Mouse (Mus musculus): Measurements from ENCODE around the gene Npas2. TPM values are rescaled to one million over a fixed set of nuclear protein-coding genes. Genes with fewer than 3 reads are reported as not detected.

Gene Npas2
- polyA plus RNA-seq, 1 experiment = not detected

- H3K27ac ChIP-seq (ENCODE audit: insufficient read depth, low read depth, low read length) = no peak overlapping the region
- no peaks in the 10 kb centered on the region for H3K4me1 ChIP-seq (ENCODE audit: control insufficient read depth, insufficient read depth, low read length)
- no peak overlapping the region for H3K4me3 ChIP-seq (ENCODE audit: insufficient read depth, low read depth, low read length)
- 33% methylated on average over 1 of the region's 1 CpGs for WGBS
- TF ChIP-seq CTCF (IDR thresholded peaks at IDR 0.05; ENCODE audit: insufficient read depth, low read depth, low read length) (no peak), POLR2A (IDR thresholded peaks at IDR 0.05; ENCODE audit: insufficient read depth, low read depth, low read length) (no peak)
Observed at GRCm38 (mm10) chr1:39378540-39378939, 185.0 kb downstream of the Npas2 start.

GRCm38 (mm10) chr1:39379021-39379420, 185.5 kb downstream of the Npas2 start:
- TF ChIP-seq POLR2A (IDR thresholded peaks at IDR 0.05; ENCODE audit: insufficient read depth, low read depth, low read length) (no peak), CTCF (IDR thresholded peaks at IDR 0.05; ENCODE audit: insufficient read depth, low read depth, low read length) (no peak)
- 70% methylated on average over 5 of the region's 5 CpGs for WGBS

DNA sequence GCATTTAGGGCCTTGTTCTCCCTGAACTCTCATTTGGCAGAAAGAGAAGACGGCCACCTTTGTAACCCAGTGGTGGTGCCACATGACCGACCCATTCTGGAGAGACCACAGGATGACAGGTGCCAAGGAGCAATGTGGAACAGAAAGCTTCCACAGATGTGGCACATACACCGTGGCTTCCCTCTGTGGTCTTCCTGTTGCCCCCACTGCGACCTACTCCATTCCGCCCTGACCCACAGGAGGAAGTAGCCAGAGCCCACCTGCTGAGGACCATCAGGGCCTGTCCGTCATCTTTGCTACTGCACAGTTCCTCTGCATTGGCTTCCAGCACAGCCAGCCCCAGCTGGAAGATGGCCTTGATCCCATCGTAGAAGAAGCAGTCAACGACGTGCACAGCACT, 187.5 kb downstream of the Npas2 start:
- H3K4me1 ChIP-seq (ENCODE audit: control insufficient read depth, insufficient read depth, low read length) = no peaks in the 10 kb centered on the region
- WGBS = 90% methylated on average over 9 of the region's 9 CpGs
- H3K4me3 ChIP-seq (ENCODE audit: insufficient read depth, low read depth, low read length) = no peak overlapping the region
- TF ChIP-seq POLR2A (IDR thresholded peaks at IDR 0.05; ENCODE audit: insufficient read depth, low read depth, low read length) = no peak
- TF ChIP-seq CTCF (IDR thresholded peaks at IDR 0.05; ENCODE audit: insufficient read depth, low read depth, low read length) = no peak
- no peak overlapping the region for H3K27ac ChIP-seq (ENCODE audit: insufficient read depth, low read depth, low read length)

More at GRCm38 (mm10) chr1:39379021-39379420, 185.5 kb downstream of the Npas2 start:
- H3K27ac ChIP-seq (ENCODE audit: insufficient read depth, low read depth, low read length) = no peak overlapping the region
- no peaks in the 10 kb centered on the region for H3K4me1 ChIP-seq (ENCODE audit: control insufficient read depth, insufficient read depth, low read length)
- no peak overlapping the region for H3K4me3 ChIP-seq (ENCODE audit: insufficient read depth, low read depth, low read length)

DNA sequence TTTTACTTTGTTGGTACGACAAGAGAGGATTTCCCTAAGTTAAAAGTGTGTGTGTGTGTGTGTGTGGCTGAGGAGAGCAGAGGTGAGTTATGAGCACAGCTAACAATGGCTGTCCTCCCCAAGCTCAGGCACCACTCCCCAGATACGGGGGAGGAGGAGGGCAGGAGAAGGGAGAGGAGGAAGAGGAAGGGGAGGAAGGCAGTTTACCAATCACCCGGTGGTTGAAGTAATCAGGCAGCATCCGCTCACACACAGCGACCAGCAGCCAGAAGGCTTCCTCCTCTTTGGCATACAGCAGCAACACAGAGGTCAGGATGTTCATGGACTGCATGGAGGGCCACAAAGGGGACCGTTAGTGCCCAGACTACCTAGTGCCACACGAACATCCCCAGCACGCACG, 191.4 kb downstream of the Npas2 start:
- no peak overlapping the region for H3K27ac ChIP-seq (ENCODE audit: insufficient read depth, low read depth, low read length)
- H3K4me3 ChIP-seq (ENCODE audit: insufficient read depth, low read depth, low read length) = no peak overlapping the region
- no peaks in the 10 kb centered on the region for H3K4me1 ChIP-seq (ENCODE audit: control insufficient read depth, insufficient read depth, low read length)
- 82% methylated on average over 9 of the region's 9 CpGs for WGBS
- no peak for TF ChIP-seq POLR2A (IDR thresholded peaks at IDR 0.05; ENCODE audit: insufficient read depth, low read depth, low read length)
- no peak for TF ChIP-seq CTCF (IDR thresholded peaks at IDR 0.05; ENCODE audit: insufficient read depth, low read depth, low read length)

GRCm38 (mm10) chr1:39386456-39386855, 192.9 kb downstream of the Npas2 start:
- H3K4me3 ChIP-seq (ENCODE audit: insufficient read depth, low read depth, low read length) = no peak overlapping the region
- WGBS = 74% methylated on average over 3 of the region's 3 CpGs

GRCm38 (mm10) chr1:39387497-39387896, 194.0 kb downstream of the Npas2 start:
- Histone ChIP-seq H3K4me3 (ENCODE audit: insufficient read depth, low read depth, low read length) (no peak overlapping the region), H3K27ac (ENCODE audit: insufficient read depth, low read depth, low read length) (no peak overlapping the region), H3K4me1 (ENCODE audit: control insufficient read depth, insufficient read depth, low read length) (no peaks in the 10 kb centered on the region)
- 64% methylated on average over 4 of the region's 4 CpGs for WGBS
- TF ChIP-seq CTCF (IDR thresholded peaks at IDR 0.05; ENCODE audit: insufficient read depth, low read depth, low read length) (no peak), POLR2A (IDR thresholded peaks at IDR 0.05; ENCODE audit: insufficient read depth, low read depth, low read length) (no peak)

More at GRCm38 (mm10) chr1:39386456-39386855, 192.9 kb downstream of the Npas2 start:
- Histone ChIP-seq H3K27ac (ENCODE audit: insufficient read depth, low read depth, low read length) (no peak overlapping the region), H3K4me1 (ENCODE audit: control insufficient read depth, insufficient read depth, low read length) (no peaks in the 10 kb centered on the region)
- no peak for TF ChIP-seq POLR2A (IDR thresholded peaks at IDR 0.05; ENCODE audit: insufficient read depth, low read depth, low read length)
- no peak for TF ChIP-seq CTCF (IDR thresholded peaks at IDR 0.05; ENCODE audit: insufficient read depth, low read depth, low read length)

- Histone ChIP-seq H3K4me3 (ENCODE audit: insufficient read depth, low read depth, low read length) (no peak overlapping the region), H3K27ac (ENCODE audit: insufficient read depth, low read depth, low read length) (no peak overlapping the region), H3K4me1 (ENCODE audit: control insufficient read depth, insufficient read depth, low read length) (no peaks in the 10 kb centered on the region)
- 71% methylated on average over 2 of the region's 2 CpGs for WGBS
- no peak for TF ChIP-seq CTCF (IDR thresholded peaks at IDR 0.05; ENCODE audit: insufficient read depth, low read depth, low read length)
- no peak for TF ChIP-seq POLR2A (IDR thresholded peaks at IDR 0.05; ENCODE audit: insufficient read depth, low read depth, low read length)
Observed at GRCm38 (mm10) chr1:39388163-39388562, 194.6 kb downstream of the Npas2 start.

- TF ChIP-seq CTCF (IDR thresholded peaks at IDR 0.05; ENCODE audit: insufficient read depth, low read depth, low read length) = no peak
- TF ChIP-seq POLR2A (IDR thresholded peaks at IDR 0.05; ENCODE audit: insufficient read depth, low read depth, low read length) = no peak
- 94% methylated on average over 11 of the region's 11 CpGs for WGBS
Observed at GRCm38 (mm10) chr1:39389338-39389737, 195.8 kb downstream of the Npas2 start.

DNA sequence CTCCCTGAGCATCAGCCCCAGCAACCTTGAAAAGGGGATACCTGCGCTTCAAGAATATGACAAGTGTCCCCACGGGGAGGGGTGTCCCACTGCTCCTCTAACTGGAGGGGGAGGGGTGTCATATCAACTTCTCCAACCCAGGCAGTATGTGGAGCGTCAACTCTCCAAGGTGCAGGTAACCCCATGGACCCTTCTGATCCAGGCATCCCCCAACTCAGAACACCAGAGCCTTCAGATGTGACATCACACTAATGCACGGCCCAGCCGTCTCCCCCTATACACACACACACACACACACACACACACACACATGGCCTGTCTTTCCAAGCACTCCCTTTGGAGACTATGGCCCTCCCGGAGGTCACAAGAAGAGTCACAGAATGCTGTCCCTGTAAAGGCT, 198.1 kb downstream of the Npas2 start:
- 93% methylated on average over 6 of the region's 6 CpGs for WGBS
- TF ChIP-seq CTCF (IDR thresholded peaks at IDR 0.05; ENCODE audit: insufficient read depth, low read depth, low read length) (no peak), POLR2A (IDR thresholded peaks at IDR 0.05; ENCODE audit: insufficient read depth, low read depth, low read length) (no peak)

More at GRCm38 (mm10) chr1:39389338-39389737, 195.8 kb downstream of the Npas2 start:
- Histone ChIP-seq H3K27ac (ENCODE audit: insufficient read depth, low read depth, low read length) (no peak overlapping the region), H3K4me3 (ENCODE audit: insufficient read depth, low read depth, low read length) (no peak overlapping the region), H3K4me1 (ENCODE audit: control insufficient read depth, insufficient read depth, low read length) (no peaks in the 10 kb centered on the region; the same call in 1 of the 2 replicates)

GRCm38 (mm10) chr1:39392189-39392588, 198.7 kb downstream of the Npas2 start:
- 61% methylated on average over 3 of the region's 3 CpGs for WGBS
- H3K4me3 ChIP-seq (ENCODE audit: insufficient read depth, low read depth, low read length) = no peak overlapping the region
- TF ChIP-seq POLR2A (IDR thresholded peaks at IDR 0.05; ENCODE audit: insufficient read depth, low read depth, low read length) (no peak), CTCF (IDR thresholded peaks at IDR 0.05; ENCODE audit: insufficient read depth, low read depth, low read length) (peak; percentile 81)
- H3K4me1 ChIP-seq (ENCODE audit: control insufficient read depth, insufficient read depth, low read length) = no peaks in the 10 kb centered on the region; the same call in 1 of the 2 replicates
- H3K27ac ChIP-seq (ENCODE audit: insufficient read depth, low read depth, low read length) = no peak overlapping the region

More for the DNA sequence above, 198.1 kb downstream of the Npas2 start:
- Histone ChIP-seq H3K27ac (ENCODE audit: insufficient read depth, low read depth, low read length) (no peak overlapping the region), H3K4me1 (ENCODE audit: control insufficient read depth, insufficient read depth, low read length) (no peaks in the 10 kb centered on the region; the same call in 1 of the 2 replicates), H3K4me3 (ENCODE audit: insufficient read depth, low read depth, low read length) (no peak overlapping the region)
